Mouse (Mus musculus): ENCODE measurements at regions not wholly inside any gene's neighbourhood (a gene's known extent, or its start where the extent isn't known, plus 50 kb on each side); places are given as distances from the start of the nearest gene placed in this dataset.

DNA sequence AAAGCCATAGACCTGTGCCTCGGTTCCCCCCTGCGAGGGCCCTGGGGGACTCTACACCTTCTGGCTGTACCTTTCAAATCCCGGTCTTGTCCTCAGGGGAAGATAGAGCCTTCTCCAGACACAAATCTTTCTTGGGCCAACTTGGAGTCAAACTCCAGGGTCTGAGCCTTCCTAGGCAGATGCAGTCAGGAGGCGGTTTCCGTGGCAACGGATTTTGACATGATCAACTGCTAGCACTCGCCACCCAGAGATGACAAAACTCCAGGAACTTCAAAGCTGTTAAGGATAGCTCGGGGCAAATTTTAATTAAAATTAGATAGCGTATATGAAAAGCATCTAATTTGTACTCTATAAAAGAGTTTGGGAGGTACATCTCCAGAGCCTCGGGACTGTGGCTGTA lies 147.6 kb downstream of the Bmp7 start:
- no peak for TF ChIP-seq CTCF (IDR thresholded peaks at IDR 0.05; ENCODE audit: control insufficient read depth, insufficient read depth, insufficient read length)
- no peak for TF ChIP-seq MYOD1 (IDR thresholded peaks at IDR 0.05; ENCODE audit: control insufficient read depth, insufficient read length, low read depth)
- no peak for TF ChIP-seq MYOG (IDR thresholded peaks at IDR 0.05; ENCODE audit: control insufficient read depth, extremely low read depth, insufficient read length)
- no peak for TF ChIP-seq CEBPB (IDR thresholded peaks at IDR 0.05; ENCODE audit: low read depth)
- no peak for TF ChIP-seq MAX (IDR thresholded peaks at IDR 0.05)
- no peak for TF ChIP-seq USF1 (IDR thresholded peaks at IDR 0.05; ENCODE audit: low read depth)

Data from C2C12 (cell line).